Mouse (Mus musculus) heart, postnatal 0 days (tissue): ENCODE results near the gene Arl15.

ENCODE experiments used
- CTCF ChIP-seq: IDR thresholded peaks from 2 replicates; pipeline ENCODE4 v1.5.1; 2016; ENCODE audit warnings: antibody characterized with exemption, control low read depth, low read depth
- EP300 ChIP-seq: IDR thresholded peaks from 2 replicates; pipeline ENCODE4 v1.6.1; 2016; ENCODE audit warnings: antibody characterized with exemption, low read depth

DNA sequence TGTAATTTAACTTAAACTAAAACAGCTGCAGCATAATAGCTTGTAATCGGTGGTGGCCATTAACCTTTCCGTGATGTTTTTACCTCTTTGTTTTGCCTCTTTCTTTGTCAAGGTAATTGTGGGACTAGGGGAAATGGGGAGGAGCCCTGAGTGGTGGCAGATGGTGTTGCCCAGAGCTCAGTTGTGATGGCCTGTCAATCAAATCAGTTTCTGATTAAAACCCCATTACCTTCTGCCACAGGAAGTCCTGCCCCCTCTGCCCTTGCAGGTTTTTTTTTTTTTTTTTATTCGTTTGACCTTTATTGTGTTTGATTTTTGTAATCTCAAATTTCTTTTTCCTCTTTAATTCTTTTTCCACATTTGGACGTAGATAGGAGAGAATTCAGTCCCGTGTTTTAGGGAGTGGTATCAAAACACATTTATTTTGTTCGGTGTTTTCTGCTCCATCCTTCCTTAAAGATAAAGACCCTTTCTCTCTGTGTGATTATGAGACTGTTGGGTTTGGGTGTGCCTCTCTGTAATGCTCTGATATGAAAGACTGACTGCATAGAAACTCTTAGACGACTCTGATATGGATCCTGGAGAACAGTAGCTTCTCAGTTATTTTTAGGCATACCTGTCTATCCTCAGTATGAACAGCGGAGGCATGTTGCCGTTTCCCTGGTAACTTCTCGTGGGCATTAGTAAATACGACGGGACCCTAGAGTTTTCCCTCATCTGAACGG is 64.5 kb downstream of the Arl15 start:
- no peak for TF ChIP-seq CTCF
- no peak for TF ChIP-seq EP300
